Mouse (Mus musculus): ENCODE measurements around the gene Dtx2. TPM values are rescaled to one million over a fixed set of nuclear protein-coding genes. Genes with fewer than 3 reads are reported as not detected.

Gene Dtx2
- 1 to 10 TPM; 7.8 to 8.2 TPM for total RNA-seq (2021)

GRCm38 (mm10) chr5:135994725-135995687 lies at the start of gene Dtx2:
Gene Dtx2, plus strand, starts transcription at chr5:135994800.
- DNase-seq (ENCODE audit: extremely low spot score in 1 of 2, low spot score in 1 of 2) = peak; percentile 78

GRCm38 (mm10) chr5:135945916-135946408 lies 48.6 kb upstream of the Dtx2 start:
- DNase-seq (ENCODE audit: extremely low spot score in 1 of 2, low spot score in 1 of 2) = no peak

- DNase-seq (ENCODE audit: extremely low spot score in 1 of 2, low spot score in 1 of 2) = no peak
Observed at GRCm38 (mm10) chr5:135946621-135947020, 48.0 kb upstream of the Dtx2 start.

GRCm38 (mm10) chr5:135950710-135951412 lies 43.7 kb upstream of the Dtx2 start:
- DNase-seq (ENCODE audit: extremely low spot score in 1 of 2, low spot score in 1 of 2) = no peak

GRCm38 (mm10) chr5:135951660-135952059 lies 42.9 kb upstream of the Dtx2 start:
- no peak for DNase-seq (ENCODE audit: extremely low spot score in 1 of 2, low spot score in 1 of 2)

GRCm38 (mm10) chr5:135952830-135953229 lies 41.8 kb upstream of the Dtx2 start:
- DNase-seq (ENCODE audit: extremely low spot score in 1 of 2, low spot score in 1 of 2) = no peak

- no peak for DNase-seq (ENCODE audit: extremely low spot score in 1 of 2, low spot score in 1 of 2)
Observed at GRCm38 (mm10) chr5:135956300-135957206, 38.0 kb upstream of the Dtx2 start.

- DNase-seq (ENCODE audit: extremely low spot score in 1 of 2, low spot score in 1 of 2) = peak; percentile 67 to 70
Observed at GRCm38 (mm10) chr5:135957207-135957974, 37.2 kb upstream of the Dtx2 start.

- DNase-seq (ENCODE audit: extremely low spot score in 1 of 2, low spot score in 1 of 2) = no peak
Observed at GRCm38 (mm10) chr5:135958367-135958766, 36.2 kb upstream of the Dtx2 start.

- DNase-seq (ENCODE audit: extremely low spot score in 1 of 2, low spot score in 1 of 2) = no peak
Observed at GRCm38 (mm10) chr5:135959911-135960310, 34.7 kb upstream of the Dtx2 start.

GRCm38 (mm10) chr5:135960909-135961635 lies 33.5 kb upstream of the Dtx2 start:
- no peak for DNase-seq (ENCODE audit: extremely low spot score in 1 of 2, low spot score in 1 of 2)

GRCm38 (mm10) chr5:135962125-135962491 lies 32.5 kb upstream of the Dtx2 start:
- DNase-seq (ENCODE audit: extremely low spot score in 1 of 2, low spot score in 1 of 2) = no peak

GRCm38 (mm10) chr5:135962492-135963279 lies 31.9 kb upstream of the Dtx2 start:
- DNase-seq (ENCODE audit: extremely low spot score in 1 of 2, low spot score in 1 of 2) = peak; percentile 84 to 85

GRCm38 (mm10) chr5:135963280-135963627 lies 31.3 kb upstream of the Dtx2 start:
- no peak for DNase-seq (ENCODE audit: extremely low spot score in 1 of 2, low spot score in 1 of 2)

- DNase-seq (ENCODE audit: extremely low spot score in 1 of 2, low spot score in 1 of 2) = no peak
Observed at GRCm38 (mm10) chr5:135965501-135965930, 29.1 kb upstream of the Dtx2 start.

- peak in 1 of 2 experiments; percentile 21 for DNase-seq (ENCODE audit: extremely low spot score in 1 of 2, low spot score in 1 of 2)
Observed at GRCm38 (mm10) chr5:135966866-135967265, 27.7 kb upstream of the Dtx2 start.

- peak in 1 of 2 experiments; percentile 71 for DNase-seq (ENCODE audit: extremely low spot score in 1 of 2, low spot score in 1 of 2)
Observed at GRCm38 (mm10) chr5:135968781-135969180, 25.8 kb upstream of the Dtx2 start.

GRCm38 (mm10) chr5:135970247-135970646 lies 24.4 kb upstream of the Dtx2 start:
- DNase-seq (ENCODE audit: extremely low spot score in 1 of 2, low spot score in 1 of 2) = no peak

All from layer of hippocampus, postnatal 25 days (tissue).